Mouse (Mus musculus) stomach, postnatal 0 days (tissue): ENCODE results near the gene Ugt2a2.

Experiments
- CTCF ChIP-seq: IDR thresholded peaks from 2 replicates; pipeline ENCODE4 v1.5.1; 2016; ENCODE audit warnings: antibody characterized with exemption, low read depth, mild to moderate bottlenecking, moderate library complexity
- EP300 ChIP-seq: optimal IDR thresholded peaks from 2 replicates; pipeline ENCODE3; 2016; ENCODE audit warnings: antibody characterized with exemption

- TF ChIP-seq CTCF: no peak
- TF ChIP-seq EP300: no peak
Observed at GRCm38 (mm10) chr5:87499341-87499740, 17.3 kb upstream of the Ugt2a2 start.
